8 mouse cellular contexts compared by ENCODE assay signal in the genomic region with DNA sequence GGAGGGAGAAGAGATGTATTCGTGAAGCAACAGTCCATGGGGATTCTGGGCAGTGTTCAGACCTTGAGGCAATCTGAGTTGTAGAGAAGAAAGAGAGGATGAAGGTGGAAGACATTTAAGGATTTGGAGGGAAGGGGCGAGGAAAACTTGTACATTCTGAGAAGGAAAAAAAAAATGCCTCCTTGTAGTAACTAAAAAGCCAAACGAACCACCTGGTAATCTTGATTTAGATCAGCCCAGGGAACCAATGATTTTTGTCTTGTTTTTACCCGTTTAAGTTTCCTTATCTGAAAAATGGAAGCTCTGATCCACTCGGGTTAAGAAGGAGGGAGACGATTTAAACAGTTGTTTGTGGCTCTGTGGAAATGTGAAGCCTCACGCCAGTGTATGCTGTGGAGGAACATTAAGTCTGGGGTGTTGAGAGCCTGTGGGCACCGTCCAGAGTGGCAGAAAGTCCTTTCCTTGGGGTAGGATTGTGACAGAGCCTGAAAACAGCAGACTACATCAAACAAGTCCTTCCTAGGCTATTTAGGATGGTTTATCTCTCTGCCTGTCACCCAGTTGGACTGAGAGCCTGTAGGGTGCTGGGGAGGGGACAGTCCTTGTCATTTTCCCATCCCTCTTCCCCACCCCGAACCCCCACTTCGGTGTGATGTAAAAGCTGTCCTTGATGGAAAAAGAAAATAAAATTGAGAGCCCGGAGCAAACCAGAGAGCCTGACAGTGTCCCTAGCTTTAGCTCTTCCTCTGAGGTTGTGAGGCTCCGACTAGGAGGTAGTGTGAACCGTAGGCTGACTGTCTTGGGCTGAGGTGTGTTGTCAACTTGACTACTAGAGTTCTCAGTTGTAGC. TPM values are rescaled to one million over a fixed set of nuclear protein-coding genes. Genes with fewer than 3 reads are reported as not detected.
A peak's percentile ranks its signal among the peaks of the same experiment; 100 is the strongest.
DNase-seq lines count a peak whose midpoint lies in the region; ATAC-seq and TF ChIP-seq lines count a peak whose summit lies in the region.

No protein-coding gene starts in this region.

- WGBS in heart, embryonic 12.5 days: 12% methylated on average over 13 of the region's 13 CpGs
- WGBS in heart, embryonic 16.5 days: 8% methylated on average over 13 of the region's 13 CpGs

- no peak for DNase-seq in heart, postnatal 36 days
- no peak for DNase-seq in ES-E14 (ENCODE audit: low read depth, low spot score)
- no peak for DNase-seq in embryo, embryonic 10 days (ENCODE audit: low spot score)
- no peak for DNase-seq in ovary, postnatal 10 days (ENCODE audit: low spot score)

- peak overlapping the region; percentile 86 for H3K4me2 ChIP-seq in heart, embryonic 12.5 days
- peak overlapping the region; percentile 86 for H3K4me2 ChIP-seq in heart, embryonic 16.5 days (ENCODE audit: low read depth, low read length)

- in situ Hi-C loops in ES-E14 (cut with MboI; ENCODE audit: low sequenced_read_pairs in 2 of 2, unreplicated experiment in 2 of 2): no loop called here

- H3K36me3 ChIP-seq in heart, embryonic 12.5 days: peaks cover 7% of the 10 kb centered on the region
- H3K36me3 ChIP-seq in ES-E14 (ENCODE audit: control insufficient read depth, insufficient read depth, low read length, poor library complexity, severe bottlenecking): peaks cover 2% of the 10 kb centered on the region; the same call in 1 of the 2 replicates
- no peaks in the 10 kb centered on the region for H3K36me3 ChIP-seq in heart, embryonic 16.5 days (ENCODE audit: control insufficient read depth, insufficient read depth)

- H3K27ac ChIP-seq in heart, embryonic 12.5 days (ENCODE audit: poor library complexity, severe bottlenecking): peak overlapping the region; percentile 97; the same call in 1 of the 2 replicates
- no peak overlapping the region for H3K27ac ChIP-seq in ES-E14 (ENCODE audit: insufficient read depth, low read depth, low read length, poor library complexity, severe bottlenecking)
- H3K27ac ChIP-seq in heart, embryonic 16.5 days (ENCODE audit: low read length): peak overlapping the region; percentile 97

- no peak for ATAC-seq in heart, embryonic 12.5 days (ENCODE audit: insufficient number of reproducible peaks, low FRiP score)
- no peak for ATAC-seq in heart, embryonic 16.5 days (replicated peaks; ENCODE audit: extremely low read depth, insufficient read depth, low FRiP score)
- 0 out of 2 replicates have a peak, but pooled peaks have one; percentile 29 for ATAC-seq in megakaryocyte-erythroid progenitor cell, adult 5-6 weeks (replicated peaks; ENCODE audit: low FRiP score, low TSS enrichment, poor library complexity, severe bottlenecking)
- no peak for ATAC-seq in cerebellum, adult (ENCODE audit: insufficient number of reproducible peaks, low FRiP score, low TSS enrichment)

- peak overlapping the region; percentile 99 for H3K9ac ChIP-seq in heart, embryonic 12.5 days
- peak overlapping the region; percentile 73 for H3K9ac ChIP-seq in ES-E14 (ENCODE audit: insufficient read depth, low read depth, low read length, poor library complexity, severe bottlenecking)
- peak overlapping the region; percentile 97 for H3K9ac ChIP-seq in heart, embryonic 16.5 days (ENCODE audit: low read length)

- intact Hi-C loops in heart, postnatal 36 days (cut with DNase I): no loop called here

- H3K4me3 ChIP-seq in heart, embryonic 12.5 days: peak overlapping the region; percentile 96
- peak overlapping the region; percentile 76 to 83 for H3K4me3 ChIP-seq in ES-E14 (ENCODE audit: insufficient read depth in 1 of 2, low read depth in 1 of 2, low read length in 2 of 2, poor library complexity in 1 of 2, severe bottlenecking in 1 of 2)
- H3K4me3 ChIP-seq in heart, embryonic 16.5 days (ENCODE audit: low read length): peak overlapping the region; percentile 97

- H3K4me1 ChIP-seq in heart, embryonic 12.5 days (replicated peaks): peaks cover 20% of the 10 kb centered on the region
- no peaks in the 10 kb centered on the region for H3K4me1 ChIP-seq in ES-E14 (ENCODE audit: control insufficient read depth in 2 of 2, insufficient read depth in 2 of 2, low read length in 2 of 2, poor library complexity in 1 of 2)
- H3K4me1 ChIP-seq in heart, embryonic 16.5 days (ENCODE audit: control insufficient read depth, insufficient read depth, low read length): peaks cover 15% of the 10 kb centered on the region

- no peaks in the 10 kb centered on the region for H3K9me3 ChIP-seq in heart, embryonic 12.5 days (replicated peaks)
- H3K9me3 ChIP-seq in ES-E14 (ENCODE audit: control insufficient read depth, insufficient read depth, low read depth, low read length): no peaks in the 10 kb centered on the region
- H3K9me3 ChIP-seq in heart, embryonic 16.5 days (replicated peaks; ENCODE audit: control insufficient read depth, low read length): no peaks in the 10 kb centered on the region

- no peaks in the 10 kb centered on the region for H3K27me3 ChIP-seq in heart, embryonic 12.5 days (replicated peaks)
- no peaks in the 10 kb centered on the region for H3K27me3 ChIP-seq in heart, embryonic 16.5 days (ENCODE audit: control insufficient read depth, insufficient read depth, low read length)

TF ChIP-seq in ES-E14, 5 proteins besides CTCF, POLR2A, EP300 and RAD21:
- TF ChIP-seq ZC3H11A (IDR thresholded peaks at IDR 0.05; ENCODE audit: borderline replicate concordance, low read depth, low read length) (no peak), CHD2 (IDR thresholded peaks at IDR 0.05; ENCODE audit: low read depth, low read length) (no peak), ZNF384 (IDR thresholded peaks at IDR 0.05; ENCODE audit: low read depth, low read length) (no peak), HCFC1 (IDR thresholded peaks at IDR 0.05; ENCODE audit: borderline replicate concordance, insufficient read depth, low read length) (no peak), MAFK (IDR thresholded peaks at IDR 0.05; ENCODE audit: insufficient read depth, low read depth, low read length) (no peak)
TF ChIP-seq in ES-E14: peak in this region for 0.

RNA-seq across cellular contexts. Expression of a gene that starts 1.5 kb away (rescaled TPM):
- 26.4 and 27.1 TPM in 2 replicates for polyA plus RNA-seq in heart, embryonic 12.5 days (2016; fragmentation: Nextera tagmentation; extraction: Ambion mirVana)
- 10 to 100 TPM in 1 of 2 experiments, 1 to 10 TPM in 1; 9.0 to 10.0 TPM for total RNA-seq in heart, postnatal 36 days (2021)
- 25.7 and 27.3 TPM in 2 replicates for total RNA-seq in ES-E14 (2012; rRNA removed)
- 15.8 and 16.4 TPM in 2 replicates for polyA plus RNA-seq in heart, embryonic 16.5 days (2015; fragmentation: Nextera tagmentation; extraction: Ambion mirVana)
- total RNA-seq in megakaryocyte-erythroid progenitor cell, adult 5-6 weeks (2014; fragmentation: Nextera tagmentation): 27.5 and 34.8 TPM in 2 replicates
- 24.0 and 31.1 TPM in 2 replicates for total RNA-seq in megakaryocyte-erythroid progenitor cell, adult 5-6 weeks (2017)

RNA-seq across cellular contexts. Expression of a gene that starts 31.0 kb away (rescaled TPM):
- polyA plus RNA-seq in heart, embryonic 12.5 days (2016; fragmentation: Nextera tagmentation; extraction: Ambion mirVana): 12.1 and 14.5 TPM in 2 replicates
- total RNA-seq in heart, postnatal 36 days (2021): 10 to 100 TPM; 16.2 to 16.3 TPM
- total RNA-seq in ES-E14 (2012; rRNA removed): 15.3 and 17.5 TPM in 2 replicates
- polyA plus RNA-seq in heart, embryonic 16.5 days (2015; fragmentation: Nextera tagmentation; extraction: Ambion mirVana): 6.7 and 7.8 TPM in 2 replicates
- total RNA-seq in megakaryocyte-erythroid progenitor cell, adult 5-6 weeks (2014; fragmentation: Nextera tagmentation): 19.6 and 24.8 TPM in 2 replicates
- total RNA-seq in megakaryocyte-erythroid progenitor cell, adult 5-6 weeks (2017): 29.7 and 74.5 TPM in 2 replicates

RNA-seq across cellular contexts. Expression of a gene that starts 42.8 kb away (rescaled TPM):
- polyA plus RNA-seq in heart, embryonic 12.5 days (2016; fragmentation: Nextera tagmentation; extraction: Ambion mirVana): 11.2 and 11.9 TPM in 2 replicates
- total RNA-seq in heart, postnatal 36 days (2021): 1 to 10 TPM; 1.2 to 1.5 TPM
- total RNA-seq in ES-E14 (2012; rRNA removed): 5.7 and 7.9 TPM in 2 replicates
- 2.8 and 3.3 TPM in 2 replicates for polyA plus RNA-seq in heart, embryonic 16.5 days (2015; fragmentation: Nextera tagmentation; extraction: Ambion mirVana)
- total RNA-seq in megakaryocyte-erythroid progenitor cell, adult 5-6 weeks (2014; fragmentation: Nextera tagmentation): 88.1 and 106 TPM in 2 replicates
- total RNA-seq in megakaryocyte-erythroid progenitor cell, adult 5-6 weeks (2017): 36.2 and 60.3 TPM in 2 replicates
